Mouse (Mus musculus): ENCODE measurements around the gene Rgs6. TPM values are rescaled to one million over a fixed set of nuclear protein-coding genes. Genes with fewer than 3 reads are reported as not detected.

Rgs6 gene
- polyA plus RNA-seq, 1 experiment: 7.8 TPM

DNA sequence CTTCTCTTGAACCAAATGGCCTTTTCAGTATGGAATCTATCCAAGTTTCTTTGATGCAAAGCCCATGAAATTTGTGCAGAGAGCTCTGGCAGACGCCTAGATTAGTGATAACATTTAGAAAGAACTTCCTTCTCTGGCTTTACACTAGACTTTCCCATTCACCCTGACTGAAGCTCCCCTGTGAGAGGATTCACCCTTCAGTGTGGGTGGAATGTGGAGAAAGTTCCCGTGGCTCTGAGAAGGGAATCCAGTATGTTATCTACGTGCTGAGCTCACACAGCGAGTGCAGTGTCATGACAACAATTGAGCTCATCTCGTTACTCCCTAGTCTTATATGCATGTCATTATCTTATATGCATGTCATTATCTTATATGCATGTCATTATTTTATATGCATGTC, 61.9 kb downstream of the Rgs6 start:
- DNase-seq (ENCODE audit: low spot score): no peak

DNA sequence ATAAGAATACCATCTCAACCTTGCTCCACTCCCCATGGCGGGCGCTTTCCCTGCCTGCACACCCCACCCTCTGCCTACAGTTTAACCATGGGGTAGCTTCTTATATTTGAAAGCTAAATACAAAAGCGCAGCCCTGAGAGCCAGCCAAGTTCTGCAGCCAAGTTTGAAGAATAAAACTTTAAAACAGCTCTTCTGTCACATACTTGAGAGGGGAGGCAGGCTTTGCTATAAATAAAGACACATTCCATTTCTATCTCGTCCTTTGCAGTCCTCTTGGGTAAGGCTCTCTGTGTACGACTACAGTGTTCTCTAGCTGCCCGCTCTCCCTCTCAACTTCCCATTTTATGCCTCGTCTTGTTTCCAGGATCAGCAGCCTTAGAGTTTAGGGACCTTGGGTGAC, 76.5 kb downstream of the Rgs6 start:
- no peak for DNase-seq (ENCODE audit: low spot score)

DNA sequence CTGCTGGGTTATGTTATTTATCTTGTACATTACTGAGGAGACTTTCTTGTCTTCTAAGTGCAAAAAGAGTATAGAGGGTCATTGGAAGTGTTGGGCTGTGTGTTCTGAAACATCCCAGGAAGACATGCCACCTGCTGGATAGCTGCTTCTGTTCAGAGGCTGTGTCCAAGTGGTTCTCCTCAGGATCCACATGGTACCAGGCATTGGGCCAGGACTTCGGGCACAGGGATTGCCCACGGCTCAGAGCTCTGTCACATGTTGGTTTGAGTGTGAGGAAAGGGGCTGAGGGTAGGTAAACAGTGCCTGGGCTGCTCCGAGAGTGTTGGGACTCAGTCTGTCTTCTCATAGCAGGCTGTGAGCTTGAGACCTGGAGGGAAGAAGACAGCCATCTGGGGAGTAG, 79.3 kb downstream of the Rgs6 start:
- DNase-seq (ENCODE audit: low spot score): no peak

DNA sequence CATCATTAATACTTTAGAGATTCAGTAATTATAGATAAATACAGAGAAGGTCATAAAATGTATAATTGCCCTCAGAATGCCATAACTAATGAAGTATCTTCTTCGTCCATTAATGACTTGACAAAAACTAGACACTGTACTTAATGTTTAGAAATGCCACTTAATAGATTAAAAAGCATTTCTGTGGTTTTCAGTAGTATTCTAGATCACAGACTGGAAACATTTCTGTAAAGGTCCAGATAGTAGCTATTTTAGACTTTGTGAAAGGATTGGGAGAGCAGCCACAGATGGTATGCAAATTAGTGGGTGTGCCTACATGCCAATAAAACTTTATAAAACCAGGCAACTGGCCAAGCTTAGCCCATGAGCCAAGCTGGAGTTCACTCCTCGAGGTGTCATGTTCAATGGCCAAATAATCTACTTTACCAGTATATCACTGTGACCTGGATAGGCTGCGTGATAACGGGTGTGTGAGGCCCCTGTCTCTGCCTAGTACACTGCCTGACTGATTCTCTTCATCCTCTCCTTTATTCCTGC, 82.2 kb downstream of the Rgs6 start:
- DNase-seq (ENCODE audit: low spot score): no peak

DNA sequence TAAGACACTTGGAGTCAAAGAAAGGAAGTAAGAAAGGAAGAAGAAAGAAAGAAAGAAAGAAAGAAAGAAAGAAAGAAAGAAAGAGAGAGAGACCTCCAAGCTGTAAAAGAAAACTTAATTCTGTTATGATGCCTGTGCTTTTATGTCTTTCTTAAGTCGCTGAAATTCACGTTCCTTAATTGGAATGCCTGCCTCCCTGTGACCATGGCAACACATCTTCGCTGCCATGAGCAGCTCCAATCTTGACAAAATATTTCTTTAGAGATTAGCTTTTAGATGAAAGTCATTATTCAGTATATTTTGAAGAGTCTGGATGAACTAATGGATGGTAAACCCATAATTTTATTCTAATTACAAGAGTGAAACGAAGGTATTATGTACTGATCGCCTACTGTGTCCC, 83.5 kb downstream of the Rgs6 start:
- no peak for DNase-seq (ENCODE audit: low spot score)

DNA sequence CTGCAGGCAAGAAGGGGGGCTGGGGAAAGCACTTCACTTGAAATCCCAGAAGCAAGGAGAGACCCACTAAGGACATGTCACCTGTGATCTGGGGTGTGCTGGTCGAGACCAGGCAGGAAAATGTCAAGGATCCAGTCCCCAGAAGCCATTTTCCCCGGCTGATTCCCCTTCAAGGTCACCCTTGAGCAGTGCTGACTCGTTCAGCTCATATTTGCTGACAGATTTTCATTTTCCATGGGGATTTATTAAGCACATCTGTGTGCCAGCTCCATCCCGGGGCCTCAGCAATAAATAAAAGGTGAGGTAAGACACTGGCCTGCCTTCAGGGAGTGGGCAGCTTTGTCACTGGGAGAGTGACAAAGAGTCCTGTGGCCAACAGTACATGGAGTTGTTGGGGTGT, 87.0 kb downstream of the Rgs6 start:
- DNase-seq (ENCODE audit: low spot score): no peak

DNA sequence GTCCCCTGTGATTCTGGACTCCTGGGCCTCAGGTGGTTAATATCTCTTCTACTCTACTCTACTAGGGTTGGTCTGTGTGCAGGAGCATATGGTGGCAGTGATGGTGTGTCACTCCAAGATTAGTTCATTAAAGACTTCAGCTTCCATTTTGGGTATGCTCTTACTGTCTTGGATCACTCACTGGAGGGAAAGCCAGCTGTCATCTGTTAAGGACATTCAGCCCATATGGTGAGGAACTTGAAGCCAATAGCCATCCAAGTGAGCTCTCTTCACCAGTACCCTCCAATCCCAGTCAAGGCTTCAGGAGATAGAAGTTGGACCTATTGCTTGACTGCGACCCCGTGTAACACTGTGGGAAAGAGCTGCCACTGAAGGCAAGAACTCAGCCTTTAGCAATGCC, 98.9 kb downstream of the Rgs6 start:
- DNase-seq (ENCODE audit: low spot score): no peak

DNA sequence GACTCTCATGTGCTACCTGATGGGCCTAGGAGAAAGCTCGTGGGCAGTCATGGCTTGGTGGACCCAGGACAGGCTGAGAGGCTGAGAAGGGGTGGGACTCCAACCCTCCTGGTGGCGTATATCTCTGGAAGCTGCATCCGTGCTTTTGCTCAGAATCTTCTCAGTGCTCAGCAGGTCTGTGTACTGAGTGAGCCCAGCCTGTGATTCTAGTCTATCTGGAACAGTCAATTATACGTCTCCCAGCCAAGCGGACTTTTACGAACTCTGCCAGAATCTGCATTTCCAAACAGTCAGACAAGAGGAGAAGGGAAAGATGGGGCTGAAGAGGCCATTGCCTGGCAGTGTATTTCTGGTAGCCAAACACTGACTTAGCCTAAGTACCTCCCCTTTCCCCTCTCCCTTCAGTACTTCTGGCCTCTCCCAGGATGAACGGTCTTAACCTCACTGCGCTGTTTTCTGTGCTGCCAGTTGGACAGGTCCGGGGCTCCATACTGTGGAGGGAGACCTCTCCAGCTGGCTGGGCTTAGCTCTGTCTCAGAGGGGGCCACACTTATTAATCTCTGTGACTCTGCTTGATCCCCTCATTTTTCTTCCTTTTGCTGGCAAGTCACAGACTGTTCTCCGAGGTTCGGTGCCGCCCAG, 110.9 kb downstream of the Rgs6 start:
- DNase-seq (ENCODE audit: low spot score): no peak

DNA sequence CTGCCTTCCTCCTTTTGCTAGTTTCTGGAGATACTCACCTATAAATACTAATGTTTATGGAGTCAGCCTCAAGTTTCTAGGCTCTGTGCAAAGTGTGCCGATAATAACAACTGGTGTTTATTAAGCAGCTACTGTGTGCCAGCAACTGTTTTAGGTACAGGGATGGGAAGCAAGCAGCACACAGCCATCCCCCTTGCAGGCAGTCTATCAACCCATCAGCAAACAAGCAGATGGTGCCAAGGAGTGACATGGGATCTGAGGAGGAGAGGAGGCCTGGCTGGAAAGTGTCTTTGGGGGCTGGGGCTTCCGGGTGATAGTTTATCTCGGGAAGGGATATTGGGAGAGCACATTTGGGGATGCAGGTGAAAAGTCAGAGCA, 111.4 kb downstream of the Rgs6 start:
- DNase-seq (ENCODE audit: low spot score): no peak

DNA sequence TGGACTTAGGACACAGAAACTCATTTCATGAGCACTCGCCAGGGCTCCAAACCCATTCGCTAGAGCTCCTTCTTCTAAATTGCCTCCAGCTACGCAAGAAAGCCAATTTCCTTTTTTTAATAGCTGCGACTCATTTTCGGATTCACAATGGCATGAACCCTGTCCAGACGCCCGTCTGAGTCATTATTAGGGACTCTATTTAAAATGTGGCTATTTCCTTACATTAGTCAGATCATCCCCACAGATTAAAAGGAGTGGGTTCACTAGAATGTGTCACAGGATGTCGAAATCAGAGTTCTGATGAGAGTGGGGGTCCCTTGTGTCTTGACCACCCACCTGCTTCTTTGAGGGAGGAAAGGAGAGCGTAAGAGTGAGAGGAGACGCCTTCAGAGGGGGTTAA, 112.1 kb downstream of the Rgs6 start:
- no peak for DNase-seq (ENCODE audit: low spot score)

DNA sequence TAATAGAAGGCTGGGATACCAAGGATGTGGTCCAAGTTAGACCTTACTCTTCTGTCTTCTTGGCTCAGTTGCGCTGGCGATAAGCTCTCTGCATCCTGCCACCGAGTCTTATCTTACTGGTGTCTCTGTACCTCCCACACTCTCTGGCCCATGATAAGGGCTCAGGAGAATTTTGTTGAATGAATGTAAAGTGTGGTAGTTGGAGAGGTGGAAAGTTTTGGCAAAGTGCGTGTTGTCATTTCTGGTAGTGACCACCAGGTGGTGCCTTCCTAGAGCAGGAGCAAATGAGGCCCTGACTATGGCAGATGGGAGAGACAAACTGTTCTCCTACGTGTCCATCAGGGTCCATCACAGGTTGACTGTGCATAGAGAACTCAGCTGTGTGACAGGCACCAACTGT, 112.7 kb downstream of the Rgs6 start:
- DNase-seq (ENCODE audit: low spot score): no peak

DNA sequence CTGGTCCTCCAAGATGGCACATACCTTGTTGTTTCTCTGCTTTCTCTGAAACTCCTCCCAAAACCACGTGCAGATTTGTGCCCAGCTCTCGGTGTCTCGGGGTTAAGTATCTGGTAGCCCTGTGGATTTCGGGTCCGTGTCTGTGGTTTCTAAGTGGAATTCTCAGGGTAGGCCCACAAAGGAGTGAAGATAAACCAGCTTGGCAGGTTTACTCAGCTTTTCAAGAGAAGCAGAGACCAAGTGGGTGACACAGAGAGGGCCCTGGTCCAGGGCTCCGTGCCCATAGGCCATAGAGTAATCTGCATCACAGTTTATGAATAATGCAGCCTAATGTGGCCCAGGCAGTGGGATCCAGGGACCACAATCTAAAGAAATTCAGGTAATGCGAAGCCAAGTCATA, 113.3 kb downstream of the Rgs6 start:
- DNase-seq (ENCODE audit: low spot score): no peak

DNA sequence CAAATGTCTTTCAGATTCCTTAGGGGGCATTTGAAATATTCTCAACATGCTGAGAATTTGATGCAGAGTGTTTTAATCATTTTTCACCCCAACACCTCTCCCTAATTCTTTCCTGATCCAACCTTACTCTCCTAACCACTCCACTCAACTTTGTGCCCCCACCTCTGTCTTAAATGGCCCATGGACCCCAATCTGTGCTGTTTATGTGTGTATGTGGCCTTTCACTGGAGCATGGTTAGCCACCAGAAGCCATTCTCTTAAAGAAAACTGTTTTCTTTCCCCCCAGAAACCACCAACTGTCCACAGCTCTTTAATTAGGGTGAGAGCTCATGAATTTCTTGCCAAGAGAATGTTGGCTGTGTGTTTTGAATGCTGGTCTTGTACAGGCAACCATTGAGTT, 122.3 kb downstream of the Rgs6 start:
- DNase-seq (ENCODE audit: low spot score): no peak

DNA sequence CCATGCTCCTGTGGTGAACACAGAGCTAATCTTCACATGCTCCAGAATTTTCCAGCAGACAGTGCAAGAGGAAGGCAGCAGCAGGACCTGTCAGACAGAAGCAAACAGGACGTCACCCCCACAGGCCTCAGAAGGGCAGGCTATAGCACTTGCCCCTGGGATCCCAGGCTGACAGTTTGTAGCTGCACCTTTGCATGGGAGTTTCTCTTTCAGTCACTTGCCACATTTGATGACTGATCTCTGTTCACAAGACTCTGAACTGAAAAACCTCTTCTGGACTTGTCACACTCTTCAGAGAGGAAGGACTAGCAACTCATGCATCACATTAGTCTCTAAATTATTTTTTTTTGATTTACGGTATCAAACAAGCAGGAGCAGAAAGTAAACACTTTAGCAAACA, 126.2 kb downstream of the Rgs6 start:
- no peak for DNase-seq (ENCODE audit: low spot score)

DNA sequence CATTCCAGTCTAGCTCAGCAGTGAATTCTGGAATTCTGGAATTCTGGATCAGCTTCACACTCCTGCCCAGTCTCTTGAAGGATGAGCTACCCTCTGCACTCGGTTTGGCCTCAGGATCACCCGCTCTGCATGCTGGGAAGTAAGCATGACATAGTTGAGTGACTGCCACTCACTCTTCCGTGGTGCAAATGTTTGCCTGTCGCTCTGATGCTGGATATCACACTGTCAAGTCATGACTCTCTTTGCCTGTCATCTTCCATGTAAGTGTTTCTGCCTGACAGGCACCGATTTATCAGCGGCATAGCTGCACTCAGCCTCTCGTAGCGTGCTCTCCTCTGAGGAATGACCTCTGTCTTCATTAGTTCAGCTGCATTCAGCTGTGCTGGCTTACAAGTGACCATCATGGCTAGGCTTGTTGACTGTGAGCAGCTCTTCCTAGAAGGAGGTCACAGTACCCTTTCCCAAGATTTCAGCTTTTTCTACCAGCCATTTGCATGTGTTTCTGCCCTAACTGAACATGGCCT, 135.0 kb downstream of the Rgs6 start:
- DNase-seq (ENCODE audit: low spot score): no peak

DNA sequence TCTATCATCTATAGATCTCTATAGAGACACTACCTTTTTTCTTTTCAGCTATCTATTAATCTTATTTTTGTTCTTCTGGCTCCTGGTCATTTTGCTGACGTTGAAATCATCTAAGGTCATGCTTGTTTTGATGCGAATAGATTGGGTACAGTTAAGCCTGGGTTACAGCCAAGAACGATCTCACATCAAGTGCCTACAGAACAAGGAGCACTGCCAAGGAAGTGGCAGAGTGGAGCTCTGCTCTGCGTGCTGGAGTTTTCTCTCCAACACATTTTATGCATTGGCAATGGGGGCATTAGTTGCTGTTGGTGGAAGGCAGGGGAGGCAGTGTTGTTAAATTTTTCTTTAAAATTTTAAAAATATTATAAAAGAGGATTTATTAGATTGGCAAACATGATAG, 138.2 kb downstream of the Rgs6 start:
- no peak for DNase-seq (ENCODE audit: low spot score)

DNA sequence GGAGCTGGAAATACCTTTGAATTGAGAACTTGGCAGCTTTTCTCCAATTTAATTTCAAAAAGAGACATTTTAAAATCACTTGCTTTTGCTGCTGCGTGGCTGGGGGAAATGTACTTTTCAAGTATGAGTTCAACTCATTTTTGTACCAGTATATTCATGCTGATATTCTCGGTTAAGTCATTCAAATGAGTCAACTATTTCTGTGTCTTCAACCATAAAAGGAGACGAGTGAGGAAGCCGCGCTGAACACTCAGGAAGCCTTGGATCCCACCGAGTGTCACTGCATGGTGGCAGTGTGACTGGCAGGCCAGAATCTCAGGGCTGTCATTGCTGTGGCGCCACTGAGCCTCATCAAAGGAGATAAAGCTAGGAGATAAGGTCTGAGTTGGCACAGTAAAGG, 143.5 kb downstream of the Rgs6 start:
- DNase-seq (ENCODE audit: low spot score): no peak

DNA sequence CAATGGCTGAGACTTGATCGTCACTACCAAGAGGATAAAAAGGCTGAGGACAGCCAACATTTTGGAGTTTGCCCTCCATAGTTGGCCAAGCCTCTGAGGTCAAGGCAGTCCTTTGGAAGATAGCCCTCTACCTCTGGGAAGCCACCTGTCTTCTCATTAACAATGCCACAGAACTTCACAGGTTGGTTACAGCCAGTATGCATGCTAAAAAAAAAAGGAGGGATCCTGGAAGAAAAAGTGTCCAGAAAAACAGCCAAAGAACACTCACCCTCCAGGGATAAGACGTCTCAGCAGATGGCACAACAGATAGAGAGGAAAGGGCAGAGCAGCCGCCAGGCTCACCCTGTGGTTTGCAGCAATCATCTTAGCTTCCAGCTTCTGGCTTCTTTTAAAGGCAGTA, 154.9 kb downstream of the Rgs6 start:
- no peak for DNase-seq (ENCODE audit: low spot score)

DNA sequence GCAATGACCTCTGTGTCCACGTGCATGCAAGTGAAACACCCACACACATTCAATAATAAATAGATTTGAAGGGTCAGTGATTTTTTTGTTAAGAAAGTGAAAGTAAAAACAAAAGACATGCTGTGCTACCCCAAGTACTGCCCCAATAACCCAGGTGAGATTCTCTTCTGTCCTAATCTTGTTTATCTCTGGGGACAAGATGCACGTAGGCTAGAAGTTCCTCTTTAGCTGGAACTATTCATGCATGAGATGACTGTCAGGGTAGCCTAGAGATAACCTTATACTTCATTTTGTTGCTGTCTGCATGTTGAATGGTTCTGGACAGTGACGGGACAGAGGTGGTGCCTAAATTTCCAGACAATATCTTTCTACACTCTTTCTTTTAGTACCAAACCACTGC, 155.9 kb downstream of the Rgs6 start:
- no peak for DNase-seq (ENCODE audit: low spot score)

DNA sequence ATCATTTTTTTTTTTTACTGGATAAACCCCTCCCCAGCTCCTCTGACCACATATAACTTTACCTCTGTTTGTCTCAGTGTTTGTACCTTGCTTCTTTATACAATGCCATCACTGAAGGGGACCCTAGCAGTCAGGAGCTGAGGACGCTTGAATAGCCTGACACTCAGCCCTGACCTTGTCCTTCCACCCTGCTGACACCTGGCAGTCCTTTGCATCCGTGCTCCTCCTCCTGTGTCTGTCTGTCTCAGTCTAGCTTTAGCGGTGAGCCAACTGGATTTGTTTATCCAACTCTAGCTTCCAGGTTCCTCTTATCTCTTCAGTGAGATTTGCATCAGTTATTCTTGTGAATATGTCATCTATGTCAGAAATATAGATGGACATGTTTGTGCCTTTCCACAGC, 156.7 kb downstream of the Rgs6 start:
- DNase-seq (ENCODE audit: low spot score): no peak

DNA sequence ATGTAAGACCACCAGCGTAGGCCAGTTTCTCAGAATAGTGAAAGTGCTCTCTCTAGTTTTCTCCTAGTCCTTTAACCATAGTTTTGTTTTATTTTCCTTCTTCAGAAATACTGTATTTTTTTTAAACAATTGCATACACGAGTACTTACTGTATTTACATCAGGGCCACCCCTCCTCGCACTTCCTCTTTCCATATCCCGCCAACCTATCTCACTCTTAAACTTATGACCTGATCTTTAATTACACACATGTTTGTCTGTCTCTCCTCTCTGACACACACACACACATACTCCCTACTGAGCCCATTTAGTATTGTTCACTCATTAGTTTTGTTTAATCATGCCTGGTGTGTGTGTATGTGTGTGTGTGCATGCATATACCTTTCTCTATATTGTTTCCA, 159.0 kb downstream of the Rgs6 start:
- no peak for DNase-seq (ENCODE audit: low spot score)

DNA sequence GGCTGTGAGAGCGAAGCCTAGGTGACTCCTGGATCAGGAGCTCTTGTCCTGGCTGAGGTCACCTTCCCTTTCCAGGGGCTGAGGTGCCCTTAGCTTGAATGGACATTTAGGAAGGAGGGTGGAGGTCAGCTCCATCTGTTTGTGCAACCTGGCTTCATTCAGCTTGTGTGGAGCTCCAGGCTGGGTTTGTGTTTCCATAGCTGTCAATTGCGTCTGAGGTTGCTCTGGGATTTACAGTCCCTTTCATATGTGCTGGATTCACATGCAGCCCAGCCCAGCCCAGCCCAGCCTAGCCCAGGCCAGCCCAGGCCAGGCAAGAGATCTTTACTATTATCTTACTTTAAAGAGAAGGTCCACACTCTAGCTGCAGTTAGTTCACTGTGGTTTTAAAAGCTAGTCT, 163.8 kb downstream of the Rgs6 start:
- no peak for DNase-seq (ENCODE audit: low spot score)

DNA sequence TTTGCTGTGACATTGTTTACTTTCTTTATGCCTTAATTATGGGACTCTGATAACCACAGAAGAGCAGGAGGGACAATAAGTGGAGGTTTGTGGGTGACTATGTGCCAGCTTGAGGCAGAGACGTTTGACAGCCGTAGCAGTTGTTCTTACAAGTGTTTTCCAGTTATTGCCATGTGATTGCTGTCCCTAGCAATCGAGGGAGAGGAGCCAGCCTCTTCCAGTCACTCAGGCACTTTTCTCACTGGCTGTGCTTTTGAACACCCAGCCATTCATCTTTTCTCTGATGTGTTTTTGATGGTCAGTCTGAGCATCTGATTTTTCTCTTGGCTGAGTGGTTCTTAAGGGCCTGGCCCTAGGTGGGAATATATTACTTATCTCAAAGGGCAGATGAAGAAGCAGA, 166.4 kb downstream of the Rgs6 start:
- DNase-seq (ENCODE audit: low spot score): no peak

DNA sequence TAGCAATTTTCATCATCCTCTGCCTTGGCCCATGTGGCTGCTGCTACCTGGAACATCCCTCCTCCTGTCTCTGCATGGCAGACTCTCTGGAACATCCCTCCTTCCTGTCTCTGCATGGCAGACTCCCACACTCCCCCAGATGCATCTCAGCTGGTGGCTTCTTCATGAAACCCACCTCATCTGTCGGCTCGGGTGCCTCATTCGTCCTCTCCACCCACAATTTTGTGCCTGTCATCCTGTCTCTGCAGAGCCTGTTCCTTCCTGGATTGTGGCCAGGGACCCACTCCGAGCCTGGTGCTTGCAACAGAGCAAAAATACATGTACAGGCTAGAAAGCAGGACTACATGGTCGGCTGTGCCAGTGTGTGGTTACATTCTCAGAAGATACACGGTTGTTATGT, 168.7 kb downstream of the Rgs6 start:
- DNase-seq (ENCODE audit: low spot score): no peak
